Mouse (Mus musculus): ENCODE measurements around the gene Lyl1. TPM values are rescaled to one million over a fixed set of nuclear protein-coding genes. Genes with fewer than 3 reads are reported as not detected.

Lyl1 gene
- 19.5 and 22.9 TPM in 2 replicates for polyA plus RNA-seq (2014; fragmentation: Nextera tagmentation; extraction: Ambion mirVana)

DNA sequence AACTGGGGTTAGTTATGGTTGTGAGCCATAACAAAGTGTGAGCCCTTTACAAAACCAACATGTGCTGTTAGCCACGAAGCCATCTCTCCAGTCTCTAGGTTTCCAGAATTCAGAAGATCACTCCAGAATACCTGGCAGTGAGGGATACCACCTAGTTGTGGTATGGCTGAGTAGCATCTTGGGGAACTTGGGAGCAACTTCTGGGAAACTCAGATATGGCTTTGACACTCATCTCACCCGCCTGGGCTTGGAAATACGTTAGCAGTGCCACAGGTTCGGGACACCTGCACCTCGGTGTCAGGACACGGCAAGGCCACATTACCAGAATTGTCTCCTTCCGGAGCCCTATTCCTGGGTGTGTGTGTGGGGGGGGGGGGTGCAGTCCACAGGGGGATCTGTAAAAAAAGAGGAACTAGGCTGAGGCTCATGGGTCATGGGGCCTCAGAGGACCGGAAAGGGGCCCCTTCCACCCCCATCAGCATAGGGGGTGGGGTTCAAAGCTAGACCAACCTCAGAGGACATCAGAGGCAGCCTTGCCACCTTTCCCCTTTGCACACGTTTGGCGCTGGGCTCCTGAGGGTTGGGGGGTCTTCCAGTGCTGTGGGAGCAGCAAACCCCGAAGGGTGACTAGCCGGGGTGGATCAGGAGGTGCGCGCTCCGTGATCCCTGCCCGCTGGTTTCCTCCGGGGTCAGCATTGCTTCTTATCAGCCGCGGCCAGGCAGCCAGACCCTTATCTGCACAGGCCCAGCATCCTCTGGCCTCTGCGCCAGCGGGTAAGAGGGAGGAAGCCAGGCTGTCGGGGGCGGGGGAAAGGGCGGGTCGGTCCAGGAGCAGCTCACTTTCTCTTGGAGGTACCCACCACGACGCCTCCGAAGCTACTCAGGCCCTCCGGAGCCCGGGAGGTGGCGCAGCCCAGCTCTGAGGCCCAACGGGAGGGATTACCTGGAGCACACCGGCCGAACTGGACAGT lies at the start of gene Lyl1:
TSS of gene Lyl1 (plus strand) at position 517 of the 971 bp plus-strand sequence.
- WGBS (ENCODE audit: insufficient replicate concordance), result 4% methylated on average over 34 of the region's 34 CpGs
- no peaks in the 10 kb centered on the region for H3K9me3 ChIP-seq (replicated peaks; ENCODE audit: control insufficient read depth, low read length)
- H3K27me3 ChIP-seq (ENCODE audit: control insufficient read depth, insufficient read depth, low read length), result peaks cover 38% of the 10 kb centered on the region
- H3K4me2 ChIP-seq, result peak within 1 kb of the TSS; percentile 79
- peak within 1 kb of the TSS; percentile 51 for H3K4me3 ChIP-seq (ENCODE audit: low read depth, low read length)
- ATAC-seq (replicated peaks; ENCODE audit: insufficient number of reproducible peaks, low FRiP score, low TSS enrichment), result peak; percentile 86
- peak within 1 kb of the TSS; percentile 91 for H3K27ac ChIP-seq (ENCODE audit: low read depth, low read length)
- peaks cover 18% of the 10 kb centered on the region for H3K36me3 ChIP-seq (ENCODE audit: control insufficient read depth, insufficient read depth, low read length)
- H3K9ac ChIP-seq (ENCODE audit: low read depth, low read length), result peak within 1 kb of the TSS; percentile 72
- H3K4me1 ChIP-seq (ENCODE audit: control insufficient read depth, insufficient read depth, low read length), result peaks cover 32% of the 10 kb centered on the region

DNA sequence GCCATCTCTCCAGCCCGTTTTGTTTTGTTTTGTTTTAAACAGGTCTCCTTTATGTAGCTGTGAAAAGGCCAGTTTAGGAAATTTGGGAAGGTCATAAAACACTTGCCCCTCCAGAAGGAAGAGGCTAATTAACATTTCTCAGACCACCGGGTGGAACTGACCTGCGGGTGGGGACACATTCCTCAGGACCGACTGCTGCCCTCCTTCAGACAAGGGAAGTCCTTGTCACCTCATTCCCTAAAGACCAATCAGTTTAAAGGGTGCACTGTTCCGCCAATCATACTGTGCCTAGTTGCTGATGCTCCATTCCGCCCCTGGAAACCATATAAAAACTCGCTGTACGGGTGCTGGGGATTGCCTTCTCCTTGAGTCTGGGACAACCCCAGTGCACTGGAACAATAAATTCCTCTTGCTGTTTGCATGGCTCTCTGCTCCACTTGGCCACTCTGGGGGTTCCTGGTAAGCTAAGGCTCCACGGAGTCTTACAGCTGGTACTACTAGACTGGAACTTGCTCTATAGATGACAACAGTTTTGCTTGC lies 48.1 kb upstream of the Lyl1 start:
- no peak overlapping the region for H3K4me2 ChIP-seq
- ATAC-seq (replicated peaks; ENCODE audit: insufficient number of reproducible peaks, low FRiP score, low TSS enrichment), result no peak
- no peak overlapping the region for H3K9ac ChIP-seq (ENCODE audit: low read depth, low read length)
- WGBS (ENCODE audit: insufficient replicate concordance), result 52% methylated on average over 9 of the region's 9 CpGs
- peak overlapping the region; percentile 54; the same call in 1 of the 2 replicates for H3K27ac ChIP-seq (ENCODE audit: low read depth, low read length)
- H3K4me1 ChIP-seq (ENCODE audit: control insufficient read depth, insufficient read depth, low read length), result peaks cover 37% of the 10 kb centered on the region
- H3K36me3 ChIP-seq (ENCODE audit: control insufficient read depth, insufficient read depth, low read length), result no peaks in the 10 kb centered on the region
- H3K4me3 ChIP-seq (ENCODE audit: low read depth, low read length), result no peak overlapping the region
- no peaks in the 10 kb centered on the region for H3K9me3 ChIP-seq (replicated peaks; ENCODE audit: control insufficient read depth, low read length)
- H3K27me3 ChIP-seq (ENCODE audit: control insufficient read depth, insufficient read depth, low read length), result no peaks in the 10 kb centered on the region

- Histone ChIP-seq H3K36me3 (ENCODE audit: control insufficient read depth, insufficient read depth, low read length) (no peaks in the 10 kb centered on the region), H3K27ac (ENCODE audit: low read depth, low read length) (peak overlapping the region; percentile 98), H3K9me3 (replicated peaks; ENCODE audit: control insufficient read depth, low read length) (no peaks in the 10 kb centered on the region), H3K4me3 (ENCODE audit: low read depth, low read length) (no peak overlapping the region), H3K4me2 (no peak overlapping the region), H3K27me3 (ENCODE audit: control insufficient read depth, insufficient read depth, low read length) (no peaks in the 10 kb centered on the region), H3K9ac (ENCODE audit: low read depth, low read length) (no peak overlapping the region), H3K4me1 (ENCODE audit: control insufficient read depth, insufficient read depth, low read length) (peaks cover 45% of the 10 kb centered on the region)
- ATAC-seq (replicated peaks; ENCODE audit: insufficient number of reproducible peaks, low FRiP score, low TSS enrichment), result no peak
- 38% methylated on average over 4 of the region's 4 CpGs for WGBS (ENCODE audit: insufficient replicate concordance)
Measured at GRCm38 (mm10) chr8:84654597-84654996, 46.7 kb upstream of the Lyl1 start.

GRCm38 (mm10) chr8:84655336-84656190 lies 45.7 kb upstream of the Lyl1 start:
- H3K36me3 ChIP-seq (ENCODE audit: control insufficient read depth, insufficient read depth, low read length), result no peaks in the 10 kb centered on the region
- peak; percentile 57 for ATAC-seq (replicated peaks; ENCODE audit: insufficient number of reproducible peaks, low FRiP score, low TSS enrichment)

DNA sequence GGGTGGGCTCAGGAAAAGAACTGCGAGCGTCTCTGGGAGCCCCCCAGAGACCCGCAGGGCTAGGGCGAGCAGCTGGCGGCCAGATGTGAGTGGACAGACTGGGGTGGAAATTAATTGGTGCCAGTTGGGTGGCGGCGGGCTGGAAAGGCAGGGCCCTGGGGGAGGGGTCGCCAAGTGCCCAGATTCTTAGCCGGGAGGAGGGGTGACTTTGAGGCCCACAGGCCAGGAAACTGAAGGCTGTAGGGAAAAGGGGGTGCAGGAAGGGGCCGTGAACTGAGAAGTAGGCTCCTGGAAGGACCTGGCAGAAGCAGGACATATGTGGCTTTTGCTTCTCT lies 45.1 kb upstream of the Lyl1 start:
- Histone ChIP-seq H3K36me3 (ENCODE audit: control insufficient read depth, insufficient read depth, low read length) (no peaks in the 10 kb centered on the region), H3K4me3 (ENCODE audit: low read depth, low read length) (peak overlapping the region; percentile 47), H3K4me1 (ENCODE audit: control insufficient read depth, insufficient read depth, low read length) (peaks cover 53% of the 10 kb centered on the region), H3K9ac (ENCODE audit: low read depth, low read length) (peak overlapping the region; percentile 82), H3K27ac (ENCODE audit: low read depth, low read length) (peak overlapping the region; percentile 98), H3K27me3 (ENCODE audit: control insufficient read depth, insufficient read depth, low read length) (no peaks in the 10 kb centered on the region), H3K4me2 (peak overlapping the region; percentile 94), H3K9me3 (replicated peaks; ENCODE audit: control insufficient read depth, low read length) (no peaks in the 10 kb centered on the region)
- WGBS (ENCODE audit: insufficient replicate concordance), result 2% methylated on average over 10 of the region's 10 CpGs
- 0 out of 2 replicates have a peak, but pooled peaks have one; percentile 36 for ATAC-seq (replicated peaks; ENCODE audit: insufficient number of reproducible peaks, low FRiP score, low TSS enrichment)

More at GRCm38 (mm10) chr8:84655336-84656190, 45.7 kb upstream of the Lyl1 start:
- Histone ChIP-seq H3K9me3 (replicated peaks; ENCODE audit: control insufficient read depth, low read length) (no peaks in the 10 kb centered on the region), H3K27me3 (ENCODE audit: control insufficient read depth, insufficient read depth, low read length) (no peaks in the 10 kb centered on the region), H3K4me2 (peak overlapping the region; percentile 94), H3K9ac (ENCODE audit: low read depth, low read length) (peak overlapping the region; percentile 82), H3K4me3 (ENCODE audit: low read depth, low read length) (peak overlapping the region; percentile 47), H3K27ac (ENCODE audit: low read depth, low read length) (peak overlapping the region; percentile 98), H3K4me1 (ENCODE audit: control insufficient read depth, insufficient read depth, low read length) (peaks cover 51% of the 10 kb centered on the region)
- WGBS (ENCODE audit: insufficient replicate concordance), result 2% methylated on average over 14 of the region's 15 CpGs

DNA sequence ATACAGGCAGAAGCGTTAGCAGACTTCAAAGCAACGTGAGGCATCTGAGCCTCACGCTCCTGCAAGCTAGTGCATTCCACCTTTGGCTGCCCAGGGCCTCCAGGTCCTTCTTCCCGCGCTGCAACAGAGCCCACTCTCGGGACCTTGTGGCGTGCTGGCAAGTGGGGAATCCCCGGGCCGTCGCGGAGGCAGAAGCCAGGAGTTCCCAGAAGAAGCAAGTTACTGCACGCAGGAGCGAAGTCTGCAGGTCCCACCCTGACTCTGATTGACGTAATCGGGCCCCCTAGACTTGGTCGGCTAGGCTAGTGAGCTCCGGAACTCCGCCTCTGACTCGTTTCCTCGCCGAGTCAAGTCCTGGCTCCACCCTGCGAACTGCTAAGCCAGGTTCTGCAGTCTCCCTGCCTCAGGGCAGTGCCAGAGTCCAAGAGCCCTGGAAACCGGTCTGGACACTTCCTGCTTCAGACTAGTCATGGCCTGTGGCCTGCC lies 44.6 kb upstream of the Lyl1 start:
- Histone ChIP-seq H3K36me3 (ENCODE audit: control insufficient read depth, insufficient read depth, low read length) (no peaks in the 10 kb centered on the region), H3K9me3 (replicated peaks; ENCODE audit: control insufficient read depth, low read length) (no peaks in the 10 kb centered on the region), H3K27ac (ENCODE audit: low read depth, low read length) (peak overlapping the region; percentile 98), H3K27me3 (ENCODE audit: control insufficient read depth, insufficient read depth, low read length) (no peaks in the 10 kb centered on the region), H3K4me2 (peak overlapping the region; percentile 94), H3K9ac (ENCODE audit: low read depth, low read length) (peak overlapping the region; percentile 82), H3K4me1 (ENCODE audit: control insufficient read depth, insufficient read depth, low read length) (peaks cover 53% of the 10 kb centered on the region), H3K4me3 (ENCODE audit: low read depth, low read length) (peak overlapping the region; percentile 47)
- WGBS (ENCODE audit: insufficient replicate concordance), result under 1% methylated on average over 23 of the region's 23 CpGs
- peak; percentile 61 for ATAC-seq (replicated peaks; ENCODE audit: insufficient number of reproducible peaks, low FRiP score, low TSS enrichment)

DNA sequence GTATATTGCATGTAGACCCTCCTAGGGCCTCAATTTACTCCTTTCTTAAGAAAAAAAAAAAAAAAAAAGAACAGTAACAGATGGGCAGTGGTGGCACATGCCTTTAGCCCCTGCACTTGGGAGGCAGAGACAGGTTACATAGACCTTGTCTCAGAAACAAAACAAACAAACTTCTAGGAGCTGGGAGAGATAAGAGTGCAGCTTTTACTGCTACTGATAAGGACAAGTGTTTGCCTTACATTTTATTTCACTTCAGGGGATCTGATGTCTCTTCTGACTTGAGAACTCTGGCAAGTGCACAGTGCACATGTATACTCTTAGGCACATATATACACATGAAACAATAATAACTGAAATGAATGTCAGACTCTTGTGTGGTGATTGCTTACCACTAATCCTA lies 44.1 kb upstream of the Lyl1 start:
- H3K9me3 ChIP-seq (replicated peaks; ENCODE audit: control insufficient read depth, low read length), result no peaks in the 10 kb centered on the region
- no peaks in the 10 kb centered on the region for H3K36me3 ChIP-seq (ENCODE audit: control insufficient read depth, insufficient read depth, low read length)
- peak overlapping the region; percentile 98 for H3K27ac ChIP-seq (ENCODE audit: low read depth, low read length)
- peak overlapping the region; percentile 94 for H3K4me2 ChIP-seq
- peak overlapping the region; percentile 82 for H3K9ac ChIP-seq (ENCODE audit: low read depth, low read length)
- no peak for ATAC-seq (replicated peaks; ENCODE audit: insufficient number of reproducible peaks, low FRiP score, low TSS enrichment)
- H3K4me3 ChIP-seq (ENCODE audit: low read depth, low read length), result peak overlapping the region; percentile 47
- H3K4me1 ChIP-seq (ENCODE audit: control insufficient read depth, insufficient read depth, low read length), result peaks cover 53% of the 10 kb centered on the region
- H3K27me3 ChIP-seq (ENCODE audit: control insufficient read depth, insufficient read depth, low read length), result no peaks in the 10 kb centered on the region

- H3K4me3 ChIP-seq (ENCODE audit: low read depth, low read length), result no peak overlapping the region
- no peaks in the 10 kb centered on the region for H3K9me3 ChIP-seq (replicated peaks; ENCODE audit: control insufficient read depth, low read length)
- H3K36me3 ChIP-seq (ENCODE audit: control insufficient read depth, insufficient read depth, low read length), result no peaks in the 10 kb centered on the region
- H3K9ac ChIP-seq (ENCODE audit: low read depth, low read length), result 0 out of 2 replicates have a peak overlapping the region, but pooled peaks have one; percentile 6
- H3K27me3 ChIP-seq (ENCODE audit: control insufficient read depth, insufficient read depth, low read length), result no peaks in the 10 kb centered on the region
- WGBS (ENCODE audit: insufficient replicate concordance), result 43% methylated on average over 4 of the region's 4 CpGs
- H3K4me2 ChIP-seq, result peak overlapping the region; percentile 94
- ATAC-seq (replicated peaks; ENCODE audit: insufficient number of reproducible peaks, low FRiP score, low TSS enrichment), result no peak
- H3K4me1 ChIP-seq (ENCODE audit: control insufficient read depth, insufficient read depth, low read length), result peaks cover 53% of the 10 kb centered on the region
- H3K27ac ChIP-seq (ENCODE audit: low read depth, low read length), result peak overlapping the region; percentile 98; the same call in 1 of the 2 replicates
Measured at GRCm38 (mm10) chr8:84657680-84658079, 43.6 kb upstream of the Lyl1 start.

Data from heart, embryonic 11.5 days (tissue).